In genomic region chr16:5661918-5662317, GRCm38 (mm10) we compare ENCODE assay signal across 9 mouse cellular contexts.
A peak's percentile ranks its signal among the peaks of the same experiment; 100 is the strongest.
DNase-seq lines count a peak whose midpoint lies in the region; ATAC-seq lines count a peak whose summit lies in the region.
"Had no signal": no experiment of that assay in that cellular context is flagged by ENCODE, and none has a peak within 500 bp of the region (broad histone marks: within the 10 kb centered on the region; RNA-seq: fewer than 3 reads in every experiment).

No protein-coding gene starts in this region.

- peak; percentile 34 for DNase-seq in layer of hippocampus, adult 11-12 months (ENCODE audit: low spot score)
- no peak for DNase-seq in layer of hippocampus, adult 9-10 months (ENCODE audit: low spot score)
- DNase-seq in 3T3-L1 (ENCODE audit: low read depth, low spot score) (peak; percentile 19), NIH3T3 (ENCODE audit: low read depth) (peak; percentile 44)
- peak; percentile 41 to 71 for DNase-seq in cerebellum, postnatal 10 days
- DNase-seq in spleen, postnatal 4 days (ENCODE audit: low spot score in 2 of 2) = no peak
- DNase-seq in gastrocnemius, adult 18-20 months (ENCODE audit: low spot score) = no peak
- DNase-seq: heart, adult 2 months had no signal

- ATAC-seq in activated CD4-positive, CD25-positive, alpha-beta regulatory T cell, adult 4 months = no peak

Comparison
In these comparisons a context has a peak if more than half of its experiments do, and no peak if none do; other contexts are left out.
1. DNase-seq: peak in layer of hippocampus, adult 11-12 months (single experiment), 3T3-L1 (single experiment), NIH3T3 (single experiment) and cerebellum, postnatal 10 days (2 of 2); none in layer of hippocampus, adult 9-10 months (single experiment), spleen, postnatal 4 days (0 of 2) and gastrocnemius, adult 18-20 months (single experiment).